Mouse (Mus musculus): Measurements from ENCODE around the gene 6430571L13Rik. TPM values are rescaled to one million over a fixed set of nuclear protein-coding genes. Genes with fewer than 3 reads are reported as not detected.
"Not testable (repeated sequence)": the region's sequence is repeated elsewhere in the genome, so short reads cannot be mapped to it uniquely, and the experiment has no call there.

6430571L13Rik gene
- polyA plus RNA-seq, 1 experiment from 2014 or later: 9.7 TPM

GRCm38 (mm10) chr9:107300224-107300973 lies 40.0 kb upstream of the 6430571L13Rik start:
- Histone ChIP-seq H3K9ac (no peak overlapping the region), H3K4me3 (no peak overlapping the region), H3K27ac (no peak overlapping the region), H3K36me3 (replicated peaks) (no peaks in the 10 kb centered on the region), H3K4me1 (peaks cover 22% of the 10 kb centered on the region), H3K27me3 (replicated peaks) (no peaks in the 10 kb centered on the region), H3K9me3 (no peaks in the 10 kb centered on the region), H3K4me2 (no peak overlapping the region)
- WGBS: 94% methylated on average over 30 of the region's 30 CpGs
- no peak for ATAC-seq (replicated peaks)

DNA sequence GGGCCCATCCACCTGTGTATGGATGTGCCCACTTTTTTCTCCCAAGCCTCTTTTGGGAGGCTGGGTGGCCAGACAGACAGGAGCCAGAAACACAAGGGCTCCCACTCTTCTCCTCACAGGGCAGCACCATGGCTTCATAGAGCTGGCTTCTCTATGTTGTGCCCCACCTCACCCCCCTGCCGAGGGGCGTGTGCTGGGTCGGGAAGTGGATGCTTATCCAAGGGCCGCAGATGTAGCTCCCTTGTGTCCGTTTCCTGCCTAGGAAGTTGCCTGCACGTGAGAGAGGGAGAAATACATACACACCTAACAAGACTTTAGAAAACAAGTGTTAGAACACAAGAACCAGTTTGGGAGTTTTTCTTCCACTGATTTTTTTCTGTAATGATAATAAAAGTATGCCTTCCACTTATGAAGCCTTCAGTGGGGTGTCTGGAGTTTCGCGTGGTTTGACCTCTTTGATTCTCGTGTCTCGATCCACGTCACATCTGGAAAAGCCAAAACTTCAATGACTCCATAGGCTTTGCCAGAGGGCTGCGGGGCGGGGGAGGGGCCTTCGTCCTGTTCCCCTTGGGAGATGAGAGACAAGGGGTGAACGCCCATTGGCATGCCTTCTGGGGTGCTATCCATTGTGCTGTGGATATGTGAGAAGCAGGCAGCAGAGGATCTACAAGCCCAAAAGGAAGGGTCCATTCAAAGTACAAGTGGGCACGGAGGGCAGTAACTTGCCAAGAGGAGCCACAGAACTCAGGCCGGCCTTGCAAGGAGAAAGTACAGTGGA lies 38.7 kb upstream of the 6430571L13Rik start:
- peaks cover 18% of the 10 kb centered on the region for H3K4me1 ChIP-seq
- no peak overlapping the region for H3K4me3 ChIP-seq
- H3K9me3 ChIP-seq: no peaks in the 10 kb centered on the region
- no peak overlapping the region for H3K27ac ChIP-seq
- ATAC-seq (replicated peaks): no peak
- H3K9ac ChIP-seq: no peak overlapping the region
- H3K4me2 ChIP-seq: no peak overlapping the region
- no peaks in the 10 kb centered on the region for H3K27me3 ChIP-seq (replicated peaks)
- 85% methylated on average over 17 of the region's 17 CpGs for WGBS
- H3K36me3 ChIP-seq (replicated peaks): no peaks in the 10 kb centered on the region

GRCm38 (mm10) chr9:107302592-107302991 lies 37.8 kb upstream of the 6430571L13Rik start:
- Histone ChIP-seq H3K9ac (no peak overlapping the region), H3K4me2 (no peak overlapping the region), H3K4me1 (peaks cover 11% of the 10 kb centered on the region), H3K4me3 (no peak overlapping the region), H3K36me3 (replicated peaks) (no peaks in the 10 kb centered on the region), H3K9me3 (no peaks in the 10 kb centered on the region), H3K27me3 (replicated peaks) (no peaks in the 10 kb centered on the region), H3K27ac (no peak overlapping the region)
- ATAC-seq (replicated peaks): no peak
- WGBS: 90% methylated on average over 7 of the region's 7 CpGs

- no peak overlapping the region for H3K27ac ChIP-seq
- peaks cover 6% of the 10 kb centered on the region; the same call in 1 of the 2 replicates for H3K4me1 ChIP-seq
- H3K9me3 ChIP-seq: no peaks in the 10 kb centered on the region
- H3K27me3 ChIP-seq (replicated peaks): no peaks in the 10 kb centered on the region
- no peak for ATAC-seq (replicated peaks)
- no peak overlapping the region for H3K4me3 ChIP-seq
- H3K36me3 ChIP-seq (replicated peaks): no peaks in the 10 kb centered on the region
- 87% methylated on average over 9 of the region's 9 CpGs for WGBS
- H3K9ac ChIP-seq: no peak overlapping the region
- no peak overlapping the region for H3K4me2 ChIP-seq
Observed at GRCm38 (mm10) chr9:107303121-107303820, 37.1 kb upstream of the 6430571L13Rik start.

DNA sequence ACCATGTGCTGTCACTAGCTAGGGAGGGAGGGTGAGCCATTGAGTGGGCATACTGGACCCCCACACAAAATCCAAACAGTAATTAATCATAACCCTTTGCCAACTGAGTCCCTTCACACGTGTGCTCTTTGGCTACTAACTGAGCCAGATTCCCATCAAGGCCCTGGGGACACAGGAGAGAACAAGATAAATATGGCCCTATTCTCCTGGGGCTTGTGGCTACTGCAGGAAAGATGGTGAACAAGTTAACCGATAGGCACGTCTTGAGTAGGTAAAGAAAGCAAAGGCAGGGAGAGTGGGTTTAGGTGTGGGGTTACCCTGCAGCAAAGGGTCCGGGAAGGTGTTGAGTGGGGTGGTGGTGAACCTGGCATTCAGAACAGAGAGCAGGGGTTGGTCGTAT lies 36.5 kb upstream of the 6430571L13Rik start:
- ATAC-seq (replicated peaks): no peak
- WGBS: 86% methylated on average over 5 of the region's 5 CpGs
- H3K9me3 ChIP-seq: no peaks in the 10 kb centered on the region
- H3K9ac ChIP-seq: no peak overlapping the region
- H3K36me3 ChIP-seq (replicated peaks): no peaks in the 10 kb centered on the region
- H3K4me1 ChIP-seq: peaks cover under 1% of the 10 kb centered on the region; the same call in 1 of the 2 replicates
- no peak overlapping the region for H3K4me2 ChIP-seq
- no peak overlapping the region for H3K27ac ChIP-seq
- no peak overlapping the region for H3K4me3 ChIP-seq
- no peaks in the 10 kb centered on the region for H3K27me3 ChIP-seq (replicated peaks)

DNA sequence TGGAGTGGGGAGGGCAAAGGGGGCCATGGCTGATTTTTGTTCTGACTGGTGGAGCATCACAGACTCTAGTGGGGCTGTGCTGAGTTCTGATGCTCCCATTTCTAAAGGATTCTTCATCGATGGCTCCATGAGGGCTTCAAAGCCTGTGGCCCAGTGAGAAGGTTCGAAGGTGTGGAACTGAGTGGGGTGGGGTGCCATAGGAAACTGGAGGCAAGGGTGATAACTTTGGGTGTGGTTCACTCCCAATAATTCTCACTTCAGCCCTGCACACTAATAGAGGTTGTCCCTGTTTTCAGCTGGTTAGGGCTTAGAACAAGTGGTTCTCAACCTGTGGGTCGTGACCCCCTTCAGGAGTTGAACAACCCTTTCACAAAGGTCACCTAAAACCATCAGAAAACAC lies 36.0 kb upstream of the 6430571L13Rik start:
- H3K4me2 ChIP-seq: no peak overlapping the region
- H3K4me3 ChIP-seq: no peak overlapping the region
- H3K27me3 ChIP-seq (replicated peaks): no peaks in the 10 kb centered on the region
- ATAC-seq (replicated peaks): no peak
- H3K4me1 ChIP-seq: no peaks in the 10 kb centered on the region
- no peak overlapping the region for H3K27ac ChIP-seq
- WGBS: 95% methylated on average over 3 of the region's 3 CpGs
- no peaks in the 10 kb centered on the region for H3K9me3 ChIP-seq
- H3K36me3 ChIP-seq (replicated peaks): no peaks in the 10 kb centered on the region
- no peak overlapping the region for H3K9ac ChIP-seq

DNA sequence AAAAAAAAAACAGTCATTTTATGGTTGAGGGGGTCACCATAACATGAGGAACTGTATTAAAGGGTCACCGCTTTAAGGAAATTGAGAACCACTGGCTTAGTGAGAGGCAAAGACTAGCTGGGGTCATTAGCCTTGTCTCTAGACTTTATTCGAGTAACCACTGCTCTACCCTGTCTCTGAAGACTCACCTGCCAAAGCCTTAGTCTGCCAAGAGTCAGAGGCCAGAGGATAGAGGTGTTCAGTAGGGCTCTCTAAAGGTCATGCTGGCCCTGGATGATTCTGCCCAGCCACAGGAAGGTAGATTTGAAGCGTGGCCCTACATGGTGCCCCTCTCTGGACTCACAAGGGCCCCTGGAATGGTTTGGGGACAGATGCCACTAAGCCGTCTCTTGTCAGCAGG lies 35.4 kb upstream of the 6430571L13Rik start:
- 87% methylated on average over 4 of the region's 4 CpGs for WGBS
- Histone ChIP-seq H3K9ac (no peak overlapping the region), H3K36me3 (replicated peaks) (no peaks in the 10 kb centered on the region), H3K9me3 (no peaks in the 10 kb centered on the region), H3K4me1 (no peaks in the 10 kb centered on the region), H3K4me2 (no peak overlapping the region), H3K27ac (no peak overlapping the region), H3K4me3 (no peak overlapping the region), H3K27me3 (replicated peaks) (no peaks in the 10 kb centered on the region)
- ATAC-seq (replicated peaks): no peak

DNA sequence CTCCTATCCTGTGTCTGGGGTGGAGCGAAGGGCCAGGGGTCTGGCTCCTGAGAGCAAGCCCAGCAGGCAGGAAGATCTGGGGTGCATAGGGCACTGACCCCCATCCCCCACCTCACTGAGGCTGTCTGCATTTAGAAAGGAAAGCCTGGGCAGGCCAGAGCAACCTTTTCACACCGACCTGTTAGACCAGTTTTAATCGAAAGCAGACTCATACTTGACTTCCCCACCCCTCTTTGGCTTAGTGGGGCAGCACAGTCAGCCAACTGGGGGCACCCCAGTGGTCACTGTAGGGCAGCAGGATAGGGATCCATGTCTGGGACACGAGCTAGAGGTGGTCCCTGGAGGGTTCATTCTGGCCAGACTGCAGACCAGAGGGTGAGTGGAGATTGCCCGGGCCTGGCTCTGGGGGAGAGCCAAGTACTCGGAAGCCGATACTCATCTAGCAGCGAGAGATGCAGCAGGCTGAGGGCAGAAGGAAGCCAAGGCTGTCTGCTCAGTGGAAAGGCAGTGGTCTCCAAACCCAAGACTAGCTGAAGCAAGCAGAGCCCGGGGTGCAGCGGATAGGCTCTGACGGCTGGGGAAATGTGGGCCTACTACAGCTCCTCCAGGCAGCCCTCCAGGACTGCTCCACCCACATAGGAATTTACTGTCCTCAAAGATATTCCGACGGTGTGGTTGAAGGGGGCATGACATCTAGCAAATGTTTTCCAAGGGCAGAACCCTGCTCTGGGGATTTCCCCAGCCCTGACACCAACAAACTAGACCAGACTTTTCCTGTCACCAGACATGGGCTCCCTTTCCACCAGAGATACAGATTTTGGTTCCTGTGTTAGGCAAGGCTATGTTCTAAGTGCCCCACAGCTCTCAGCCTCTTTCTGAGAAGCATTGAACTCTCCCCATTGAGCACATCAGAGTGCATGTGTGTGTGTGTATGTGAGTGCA lies 34.5 kb upstream of the 6430571L13Rik start:
- no peaks in the 10 kb centered on the region for H3K9me3 ChIP-seq
- no peaks in the 10 kb centered on the region for H3K27me3 ChIP-seq (replicated peaks)
- ATAC-seq (replicated peaks): no peak
- no peak overlapping the region for H3K9ac ChIP-seq
- H3K4me1 ChIP-seq: no peaks in the 10 kb centered on the region
- no peak overlapping the region for H3K27ac ChIP-seq
- H3K4me2 ChIP-seq: no peak overlapping the region
- H3K4me3 ChIP-seq: no peak overlapping the region
- H3K36me3 ChIP-seq (replicated peaks): no peaks in the 10 kb centered on the region
- 71% methylated on average over 13 of the region's 13 CpGs for WGBS

GRCm38 (mm10) chr9:107306673-107307072 lies 33.7 kb upstream of the 6430571L13Rik start:
- H3K36me3 ChIP-seq (replicated peaks); H3K9ac ChIP-seq; H3K9me3 ChIP-seq; H3K4me2 ChIP-seq; H3K27me3 ChIP-seq (replicated peaks); H3K4me3 ChIP-seq; ATAC-seq (replicated peaks); H3K4me1 ChIP-seq; H3K27ac ChIP-seq: not testable (repeated sequence)
- 96% methylated on average over 1 of the region's 1 CpGs for WGBS

GRCm38 (mm10) chr9:107307099-107307872 lies 33.1 kb upstream of the 6430571L13Rik start:
- Histone ChIP-seq H3K27ac (no peak overlapping the region), H3K4me2 (no peak overlapping the region), H3K27me3 (replicated peaks) (no peaks in the 10 kb centered on the region), H3K4me1 (no peaks in the 10 kb centered on the region), H3K36me3 (replicated peaks) (no peaks in the 10 kb centered on the region), H3K4me3 (no peak overlapping the region), H3K9me3 (no peaks in the 10 kb centered on the region), H3K9ac (no peak overlapping the region)
- 84% methylated on average over 11 of the region's 11 CpGs for WGBS
- no peak for ATAC-seq (replicated peaks)

DNA sequence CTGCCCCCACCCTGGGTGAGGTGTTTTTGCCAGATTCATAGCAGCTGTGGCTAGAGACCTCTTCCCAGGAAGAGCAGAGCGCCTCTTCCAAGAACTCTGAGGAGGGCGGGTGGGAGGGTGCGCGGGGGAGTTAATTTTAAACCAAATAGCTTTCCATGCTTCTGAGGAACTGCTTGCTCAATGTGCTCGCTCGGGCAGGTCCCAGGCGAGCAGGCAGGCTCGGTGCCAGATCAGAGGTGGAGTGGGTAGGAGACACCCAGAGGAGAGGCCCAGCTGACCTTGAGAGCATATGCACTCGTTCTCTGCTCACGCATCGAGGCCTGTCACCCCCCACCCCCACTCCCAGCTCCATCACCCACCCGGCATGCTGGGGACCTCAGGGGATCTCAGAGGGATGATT lies 32.5 kb upstream of the 6430571L13Rik start:
- Histone ChIP-seq H3K36me3 (replicated peaks) (no peaks in the 10 kb centered on the region), H3K4me2 (no peak overlapping the region), H3K9ac (no peak overlapping the region), H3K27me3 (replicated peaks) (no peaks in the 10 kb centered on the region), H3K4me1 (no peaks in the 10 kb centered on the region), H3K9me3 (no peaks in the 10 kb centered on the region), H3K4me3 (no peak overlapping the region), H3K27ac (no peak overlapping the region)
- WGBS: 63% methylated on average over 12 of the region's 12 CpGs
- no peak for ATAC-seq (replicated peaks)
